Mouse (Mus musculus): ENCODE data around the gene Ly6g5b. TPM values are rescaled to one million over a fixed set of nuclear protein-coding genes. Genes with fewer than 3 reads are reported as not detected.

Ly6g5b gene
- polyA plus RNA-seq, 1 experiment: not detected

- H3K4me3 ChIP-seq (ENCODE audit: low read depth, low read length): no peak overlapping the region
- no peak overlapping the region for H3K9ac ChIP-seq (ENCODE audit: low read depth, poor library complexity, severe bottlenecking)
- no peak overlapping the region for H3K27ac ChIP-seq (ENCODE audit: insufficient read depth, low read length)
Observed at GRCm38 (mm10) chr17:35105740-35106389, 9.4 kb downstream of the Ly6g5b start.

GRCm38 (mm10) chr17:35104754-35105153, 10.5 kb downstream of the Ly6g5b start:
- Histone ChIP-seq H3K27ac (ENCODE audit: insufficient read depth, low read length) (no peak overlapping the region), H3K9ac (ENCODE audit: low read depth, poor library complexity, severe bottlenecking) (no peak overlapping the region)
- TF ChIP-seq POLR2A (IDR thresholded peaks at IDR 0.05; ENCODE audit: insufficient read depth, low read length): no peak
- no peak for TF ChIP-seq EP300 (IDR thresholded peaks at IDR 0.05; ENCODE audit: insufficient read depth, low read depth, low read length)
- no peak for TF ChIP-seq CTCF (IDR thresholded peaks at IDR 0.05; ENCODE audit: low read depth, low read length)

More at GRCm38 (mm10) chr17:35105740-35106389, 9.4 kb downstream of the Ly6g5b start:
- Histone ChIP-seq H3K4me1 (ENCODE audit: control insufficient read depth, insufficient read depth, low read length) (no peaks in the 10 kb centered on the region), H3K36me3 (ENCODE audit: control insufficient read depth, insufficient read depth, low read length, poor library complexity, severe bottlenecking) (no peaks in the 10 kb centered on the region), H3K27me3 (ENCODE audit: control insufficient read depth, insufficient read depth, low read length, poor library complexity, severe bottlenecking) (no peaks in the 10 kb centered on the region), H3K9me3 (replicated peaks; ENCODE audit: control insufficient read depth, insufficient read depth, low read length, poor library complexity, severe bottlenecking) (no peaks in the 10 kb centered on the region)
- TF ChIP-seq EP300 (IDR thresholded peaks at IDR 0.05; ENCODE audit: insufficient read depth, low read depth, low read length): no peak
- no peak for TF ChIP-seq POLR2A (IDR thresholded peaks at IDR 0.05; ENCODE audit: insufficient read depth, low read length)
- TF ChIP-seq CTCF (IDR thresholded peaks at IDR 0.05; ENCODE audit: low read depth, low read length): peak; percentile 75

GRCm38 (mm10) chr17:35104079-35104478, 11.1 kb downstream of the Ly6g5b start:
- TF ChIP-seq EP300 (IDR thresholded peaks at IDR 0.05; ENCODE audit: insufficient read depth, low read depth, low read length): no peak
- TF ChIP-seq POLR2A (IDR thresholded peaks at IDR 0.05; ENCODE audit: insufficient read depth, low read length): no peak
- TF ChIP-seq CTCF (IDR thresholded peaks at IDR 0.05; ENCODE audit: low read depth, low read length): no peak
- no peak overlapping the region for H3K4me3 ChIP-seq (ENCODE audit: low read depth, low read length)
- H3K9ac ChIP-seq (ENCODE audit: low read depth, poor library complexity, severe bottlenecking): no peak overlapping the region
- no peaks in the 10 kb centered on the region for H3K27me3 ChIP-seq (ENCODE audit: control insufficient read depth, insufficient read depth, low read length, poor library complexity, severe bottlenecking)
- H3K9me3 ChIP-seq (replicated peaks; ENCODE audit: control insufficient read depth, insufficient read depth, low read length, poor library complexity, severe bottlenecking): no peaks in the 10 kb centered on the region
- H3K36me3 ChIP-seq (ENCODE audit: control insufficient read depth, insufficient read depth, low read length, poor library complexity, severe bottlenecking): no peaks in the 10 kb centered on the region
- no peaks in the 10 kb centered on the region for H3K4me1 ChIP-seq (ENCODE audit: control insufficient read depth, insufficient read depth, low read length)
- H3K27ac ChIP-seq (ENCODE audit: insufficient read depth, low read length): no peak overlapping the region

More at GRCm38 (mm10) chr17:35104754-35105153, 10.5 kb downstream of the Ly6g5b start:
- Histone ChIP-seq H3K36me3 (ENCODE audit: control insufficient read depth, insufficient read depth, low read length, poor library complexity, severe bottlenecking) (no peaks in the 10 kb centered on the region), H3K27me3 (ENCODE audit: control insufficient read depth, insufficient read depth, low read length, poor library complexity, severe bottlenecking) (no peaks in the 10 kb centered on the region), H3K4me3 (ENCODE audit: low read depth, low read length) (no peak overlapping the region), H3K4me1 (ENCODE audit: control insufficient read depth, insufficient read depth, low read length) (no peaks in the 10 kb centered on the region), H3K9me3 (replicated peaks; ENCODE audit: control insufficient read depth, insufficient read depth, low read length, poor library complexity, severe bottlenecking) (no peaks in the 10 kb centered on the region)

GRCm38 (mm10) chr17:35103221-35103690, 12.0 kb downstream of the Ly6g5b start:
- no peaks in the 10 kb centered on the region for H3K4me1 ChIP-seq (ENCODE audit: control insufficient read depth, insufficient read depth, low read length)
- TF ChIP-seq EP300 (IDR thresholded peaks at IDR 0.05; ENCODE audit: insufficient read depth, low read depth, low read length) (no peak), POLR2A (IDR thresholded peaks at IDR 0.05; ENCODE audit: insufficient read depth, low read length) (no peak), CTCF (IDR thresholded peaks at IDR 0.05; ENCODE audit: low read depth, low read length) (no peak)
- H3K27ac ChIP-seq (ENCODE audit: insufficient read depth, low read length): no peak overlapping the region
- no peaks in the 10 kb centered on the region for H3K27me3 ChIP-seq (ENCODE audit: control insufficient read depth, insufficient read depth, low read length, poor library complexity, severe bottlenecking)
- no peaks in the 10 kb centered on the region for H3K36me3 ChIP-seq (ENCODE audit: control insufficient read depth, insufficient read depth, low read length, poor library complexity, severe bottlenecking)
- H3K9ac ChIP-seq (ENCODE audit: low read depth, poor library complexity, severe bottlenecking): no peak overlapping the region
- no peaks in the 10 kb centered on the region for H3K9me3 ChIP-seq (replicated peaks; ENCODE audit: control insufficient read depth, insufficient read depth, low read length, poor library complexity, severe bottlenecking)
- H3K4me3 ChIP-seq (ENCODE audit: low read depth, low read length): no peak overlapping the region

GRCm38 (mm10) chr17:35102299-35102698, 12.9 kb downstream of the Ly6g5b start:
- no peaks in the 10 kb centered on the region for H3K36me3 ChIP-seq (ENCODE audit: control insufficient read depth, insufficient read depth, low read length, poor library complexity, severe bottlenecking)
- H3K27me3 ChIP-seq (ENCODE audit: control insufficient read depth, insufficient read depth, low read length, poor library complexity, severe bottlenecking): no peaks in the 10 kb centered on the region
- no peak overlapping the region for H3K9ac ChIP-seq (ENCODE audit: low read depth, poor library complexity, severe bottlenecking)
- no peaks in the 10 kb centered on the region for H3K4me1 ChIP-seq (ENCODE audit: control insufficient read depth, insufficient read depth, low read length)
- no peak overlapping the region for H3K27ac ChIP-seq (ENCODE audit: insufficient read depth, low read length)
- TF ChIP-seq POLR2A (IDR thresholded peaks at IDR 0.05; ENCODE audit: insufficient read depth, low read length): no peak
- TF ChIP-seq EP300 (IDR thresholded peaks at IDR 0.05; ENCODE audit: insufficient read depth, low read depth, low read length): no peak
- no peak for TF ChIP-seq CTCF (IDR thresholded peaks at IDR 0.05; ENCODE audit: low read depth, low read length)
- H3K9me3 ChIP-seq (replicated peaks; ENCODE audit: control insufficient read depth, insufficient read depth, low read length, poor library complexity, severe bottlenecking): no peaks in the 10 kb centered on the region
- H3K4me3 ChIP-seq (ENCODE audit: low read depth, low read length): no peak overlapping the region

- H3K36me3 ChIP-seq (ENCODE audit: control insufficient read depth, insufficient read depth, low read length, poor library complexity, severe bottlenecking): no peaks in the 10 kb centered on the region
- TF ChIP-seq CTCF (IDR thresholded peaks at IDR 0.05; ENCODE audit: low read depth, low read length) (no peak), POLR2A (IDR thresholded peaks at IDR 0.05; ENCODE audit: insufficient read depth, low read length) (no peak), EP300 (IDR thresholded peaks at IDR 0.05; ENCODE audit: insufficient read depth, low read depth, low read length) (no peak)
Observed at GRCm38 (mm10) chr17:35101161-35101560, 14.1 kb downstream of the Ly6g5b start.

More at GRCm38 (mm10) chr17:35101161-35101560, 14.1 kb downstream of the Ly6g5b start:
- no peaks in the 10 kb centered on the region for H3K4me1 ChIP-seq (ENCODE audit: control insufficient read depth, insufficient read depth, low read length)
- no peaks in the 10 kb centered on the region for H3K27me3 ChIP-seq (ENCODE audit: control insufficient read depth, insufficient read depth, low read length, poor library complexity, severe bottlenecking)
- no peaks in the 10 kb centered on the region for H3K9me3 ChIP-seq (replicated peaks; ENCODE audit: control insufficient read depth, insufficient read depth, low read length, poor library complexity, severe bottlenecking)
- no peak overlapping the region for H3K4me3 ChIP-seq (ENCODE audit: low read depth, low read length)
- H3K27ac ChIP-seq (ENCODE audit: insufficient read depth, low read length): no peak overlapping the region
- no peak overlapping the region for H3K9ac ChIP-seq (ENCODE audit: low read depth, poor library complexity, severe bottlenecking)

All from ES-Bruce4 (cell line).